Mouse (Mus musculus) layer of hippocampus, adult 11-12 months (tissue): Measurements from ENCODE around the gene Gripap1.

ENCODE experiments used
- DNase-seq: peaks from one replicate; pipeline ENCODE4 v3.0.0; 2022; ENCODE audit warnings: low spot score

Gene Gripap1

DNA sequence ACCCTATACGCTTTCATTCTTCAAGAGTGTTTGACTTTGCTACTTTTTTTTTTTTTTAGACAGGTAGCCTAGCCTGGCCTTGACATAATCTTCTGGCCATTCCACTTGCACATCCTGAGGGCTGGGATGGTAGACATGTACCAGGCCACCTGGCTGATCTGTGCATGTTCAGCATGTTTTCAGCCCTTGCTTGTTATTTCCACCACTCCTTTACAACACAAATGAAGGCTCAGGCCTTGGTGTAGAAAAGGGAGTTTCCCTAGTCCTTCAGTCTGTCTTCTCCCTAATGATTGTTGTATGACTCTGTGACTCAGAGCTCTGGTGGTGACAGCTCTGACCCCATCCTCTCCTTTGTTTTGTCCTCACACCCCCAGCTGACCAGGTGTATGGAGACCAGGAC, 77.6 kb downstream of the Gripap1 start:
- no peak for DNase-seq

DNA sequence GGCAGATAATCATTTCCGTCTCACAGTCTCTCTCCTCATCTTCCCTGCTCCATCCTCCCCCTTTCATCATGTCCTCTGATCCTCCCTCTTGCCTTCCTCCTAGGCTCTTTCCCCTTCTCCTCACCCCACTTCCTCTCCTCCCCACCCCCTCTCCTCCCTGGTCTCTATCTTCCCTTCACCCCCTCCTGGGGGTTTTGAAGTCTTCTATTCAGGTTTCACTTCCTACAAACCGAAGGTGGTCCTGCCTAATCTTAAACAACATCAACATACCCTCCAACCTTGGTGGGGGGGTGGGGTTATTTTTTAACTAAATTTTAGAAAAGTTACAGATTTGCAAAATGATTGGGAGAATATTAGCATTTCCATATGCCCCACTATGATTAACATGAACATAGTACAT, 78.9 kb downstream of the Gripap1 start:
- DNase-seq: no peak

DNA sequence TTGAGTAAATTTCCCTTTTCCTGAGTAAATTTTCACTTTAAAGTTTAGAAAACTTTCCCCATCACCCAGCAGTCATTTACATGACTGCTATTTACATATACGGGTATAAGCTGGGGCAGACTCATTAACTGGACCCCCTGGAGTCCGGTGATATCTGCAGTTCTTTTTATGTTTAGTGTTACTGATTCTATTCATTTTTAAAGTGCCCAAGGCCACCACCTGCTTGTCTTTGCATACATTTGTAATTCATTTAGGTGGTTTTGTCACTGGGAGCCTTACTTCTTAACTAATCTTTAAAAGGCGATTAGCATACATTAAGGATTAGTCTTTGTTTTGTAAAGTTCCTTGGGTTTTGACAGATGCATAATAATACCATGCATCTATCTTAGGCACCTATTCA, 80.3 kb downstream of the Gripap1 start:
- DNase-seq: no peak
